Mouse (Mus musculus): Measurements from ENCODE around the gene Pole3. TPM values are rescaled to one million over a fixed set of nuclear protein-coding genes. Genes with fewer than 3 reads are reported as not detected.

The Pole3 gene
- polyA plus RNA-seq, 1 experiment from 2014 or later = 89.5 TPM

DNA sequence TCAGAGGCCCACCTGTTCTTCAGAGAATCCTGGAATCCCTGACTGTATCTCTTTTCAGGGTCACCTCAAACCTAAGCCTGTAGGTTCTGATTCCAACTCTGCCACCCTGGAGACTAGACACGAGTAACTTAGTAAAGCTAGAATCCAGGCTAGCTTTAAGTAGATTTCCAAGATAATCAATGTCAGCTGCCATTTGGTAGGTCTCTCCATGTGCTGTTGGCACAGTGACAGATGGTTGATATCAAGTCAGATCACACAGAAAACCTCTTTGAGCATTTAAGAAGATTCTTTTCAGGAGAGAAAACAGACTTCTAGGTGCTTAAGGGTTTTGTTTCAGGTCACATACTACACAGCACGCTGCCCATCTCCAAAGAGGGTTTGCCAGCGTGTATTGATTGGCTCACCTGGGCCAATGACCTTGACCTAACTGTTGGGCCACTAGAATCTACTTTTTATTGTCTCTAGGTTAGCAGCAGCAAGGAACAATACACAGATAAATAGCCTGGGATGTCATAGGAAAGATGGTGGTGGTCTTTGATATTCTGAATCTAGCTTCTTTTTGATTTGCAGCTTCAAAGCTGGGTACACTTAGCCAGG, 21.4 kb downstream of the Pole3 start, which contains the start of gene Hdhd3:
Hdhd3 (minus strand) TSS at position 94 of the 597 bp plus-strand sequence.
- H3K27ac ChIP-seq = peak within 1 kb of the TSS; percentile 84
- ATAC-seq (ENCODE audit: borderline replicate concordance, extremely low read depth, low FRiP score, low TSS enrichment) = no peak
- H3K4me2 ChIP-seq = peak within 1 kb of the TSS; percentile 62
- H3K9me3 ChIP-seq = no peaks in the 10 kb centered on the region
- 74% methylated on average over 3 of the region's 3 CpGs for WGBS
- H3K4me1 ChIP-seq = peaks cover 17% of the 10 kb centered on the region; the same call in 1 of the 2 replicates
- H3K4me3 ChIP-seq = peak within 1 kb of the TSS; percentile 74
- H3K9ac ChIP-seq = peak within 1 kb of the TSS; percentile 72
- H3K36me3 ChIP-seq = peaks cover 26% of the 10 kb centered on the region
- H3K27me3 ChIP-seq = no peaks in the 10 kb centered on the region

GRCm38 (mm10) chr4:62502969-62503368, 21.9 kb downstream of the Pole3 start:
- WGBS = 46% methylated on average over 7 of the region's 7 CpGs
- ATAC-seq (ENCODE audit: borderline replicate concordance, extremely low read depth, low FRiP score, low TSS enrichment) = no peak
- no peaks in the 10 kb centered on the region for H3K27me3 ChIP-seq
- peak overlapping the region; percentile 84 for H3K27ac ChIP-seq
- H3K9me3 ChIP-seq = no peaks in the 10 kb centered on the region
- H3K36me3 ChIP-seq = peaks cover 26% of the 10 kb centered on the region
- H3K4me3 ChIP-seq = no peak overlapping the region
- H3K9ac ChIP-seq = no peak overlapping the region
- peak overlapping the region; percentile 62 for H3K4me2 ChIP-seq
- peaks cover 17% of the 10 kb centered on the region; the same call in 1 of the 2 replicates for H3K4me1 ChIP-seq

DNA sequence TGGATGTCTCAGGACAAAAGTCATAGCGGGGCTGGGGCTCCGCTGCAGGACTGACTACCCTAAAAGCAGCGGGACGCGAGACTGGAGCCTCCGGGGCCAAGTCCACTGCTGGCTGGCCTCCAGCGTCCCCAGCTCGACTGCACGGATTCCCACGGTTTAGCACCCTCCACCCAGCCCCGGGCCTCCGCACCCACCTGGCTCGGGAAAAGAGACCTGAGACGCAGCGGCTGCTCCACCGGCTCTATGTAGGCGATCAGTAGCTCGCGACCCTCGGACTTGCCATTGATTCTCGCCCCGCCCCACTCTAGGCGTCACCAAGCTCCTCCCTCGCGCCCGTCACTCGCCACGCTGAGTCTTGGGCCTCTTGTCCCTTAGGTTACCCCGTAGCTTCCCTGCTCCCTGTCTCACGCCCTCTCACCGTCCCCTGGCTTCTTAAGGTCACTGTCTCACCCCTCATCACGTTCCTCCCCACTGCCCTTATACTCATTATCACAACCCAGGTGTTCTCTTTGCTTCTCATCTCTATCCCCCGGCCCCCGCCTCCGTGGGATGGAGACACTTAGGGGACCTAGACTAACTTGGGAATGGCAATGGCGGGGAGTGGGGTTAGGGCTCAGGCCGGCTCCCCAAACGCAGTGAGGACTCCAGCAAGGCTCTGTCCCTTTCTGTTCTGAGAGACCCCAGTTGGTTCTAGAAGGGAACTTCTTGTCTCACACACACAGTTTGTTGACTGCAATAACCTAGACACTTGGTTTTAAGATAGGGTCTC, 22.7 kb downstream of the Pole3 start:
- Histone ChIP-seq H3K4me3 (peak overlapping the region; percentile 74), H3K36me3 (peaks cover 26% of the 10 kb centered on the region), H3K27me3 (no peaks in the 10 kb centered on the region), H3K9ac (peak overlapping the region; percentile 72), H3K9me3 (no peaks in the 10 kb centered on the region), H3K4me1 (peaks cover 17% of the 10 kb centered on the region; the same call in 1 of the 2 replicates), H3K27ac (peak overlapping the region; percentile 84), H3K4me2 (peak overlapping the region; percentile 62)
- peak; percentile 93 for ATAC-seq (ENCODE audit: borderline replicate concordance, extremely low read depth, low FRiP score, low TSS enrichment)
- 1% methylated on average over 38 of the region's 38 CpGs for WGBS

DNA sequence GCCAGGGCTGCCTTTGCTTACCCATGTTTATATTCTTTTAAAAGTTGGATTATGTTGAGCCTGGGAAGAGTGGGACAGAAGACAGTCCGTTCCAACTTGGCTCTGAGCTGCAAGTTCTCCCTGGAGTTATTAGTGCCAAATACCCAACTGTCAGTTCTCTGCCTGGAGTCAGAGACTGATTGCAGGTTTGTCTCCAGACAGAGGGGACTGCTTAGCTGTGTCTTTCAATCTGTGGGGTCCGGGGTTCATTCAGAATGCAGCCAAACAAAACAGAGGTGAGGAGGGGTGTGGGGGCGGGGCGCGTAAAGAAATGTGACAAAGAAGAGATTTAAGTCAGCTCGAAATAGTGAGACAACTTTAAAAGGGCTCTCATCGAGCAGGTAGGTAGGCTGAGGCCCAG, 23.3 kb downstream of the Pole3 start:
- WGBS = under 1% methylated on average over 7 of the region's 7 CpGs
- H3K4me3 ChIP-seq = peak overlapping the region; percentile 74
- peaks cover 19% of the 10 kb centered on the region for H3K4me1 ChIP-seq
- H3K36me3 ChIP-seq = peaks cover 22% of the 10 kb centered on the region
- ATAC-seq (ENCODE audit: borderline replicate concordance, extremely low read depth, low FRiP score, low TSS enrichment) = peak; percentile 33; the same call in 1 of the 2 replicates
- peak overlapping the region; percentile 62 for H3K4me2 ChIP-seq
- H3K27ac ChIP-seq = peak overlapping the region; percentile 84
- H3K27me3 ChIP-seq = no peaks in the 10 kb centered on the region
- H3K9ac ChIP-seq = peak overlapping the region; percentile 72
- H3K9me3 ChIP-seq = no peaks in the 10 kb centered on the region

DNA sequence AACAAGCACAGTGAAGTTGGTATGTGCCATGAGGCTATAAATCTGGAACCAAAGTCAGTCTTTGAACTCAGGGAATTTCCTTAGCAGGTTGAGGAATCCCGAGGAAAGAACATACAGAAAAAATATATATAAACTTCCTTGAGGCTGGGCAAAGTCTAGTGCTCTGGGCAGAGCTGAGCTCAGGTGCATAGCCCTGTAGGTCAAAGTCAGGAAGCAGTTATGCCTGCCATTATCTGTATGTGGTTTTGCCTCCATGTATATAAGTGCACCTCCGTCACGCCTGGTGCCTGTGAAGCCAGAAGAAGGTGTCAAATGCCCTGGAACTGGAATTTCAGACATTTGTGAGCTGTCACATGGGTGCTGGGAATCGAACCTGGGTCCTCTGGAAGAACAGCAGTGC, 24.1 kb downstream of the Pole3 start:
- Histone ChIP-seq H3K9me3 (no peaks in the 10 kb centered on the region), H3K4me3 (peak overlapping the region; percentile 74; the same call in 1 of the 2 replicates), H3K9ac (no peak overlapping the region), H3K36me3 (peaks cover 22% of the 10 kb centered on the region), H3K27me3 (no peaks in the 10 kb centered on the region), H3K4me1 (peaks cover 26% of the 10 kb centered on the region), H3K27ac (no peak overlapping the region), H3K4me2 (peak overlapping the region; percentile 62; the same call in 1 of the 2 replicates)
- ATAC-seq (ENCODE audit: borderline replicate concordance, extremely low read depth, low FRiP score, low TSS enrichment) = no peak
- 76% methylated on average over 4 of the region's 4 CpGs for WGBS

DNA sequence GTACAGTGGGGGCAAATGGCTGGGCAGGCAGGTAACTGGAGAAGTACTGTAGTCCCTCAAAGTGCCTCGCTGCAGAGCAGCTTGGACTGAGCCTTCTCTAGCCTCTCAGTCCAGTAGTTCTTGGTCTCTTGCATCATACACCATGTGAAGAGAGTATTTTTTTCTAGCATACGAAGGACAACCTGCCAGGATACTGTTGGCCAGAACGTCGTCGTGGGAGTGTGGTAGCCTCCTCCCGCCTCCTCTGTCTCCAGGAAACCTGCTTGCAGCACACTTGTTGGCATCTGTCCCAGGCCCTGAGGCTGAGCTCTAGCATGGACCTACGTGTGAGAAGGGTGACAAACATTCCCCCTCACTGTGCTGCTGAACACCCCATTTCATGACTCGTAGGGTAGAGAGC, 28.1 kb downstream of the Pole3 start:
- ATAC-seq (ENCODE audit: borderline replicate concordance, extremely low read depth, low FRiP score, low TSS enrichment) = peak; percentile 31; the same call in 1 of the 2 replicates
- Histone ChIP-seq H3K36me3 (peaks cover 26% of the 10 kb centered on the region), H3K9ac (no peak overlapping the region), H3K4me1 (peaks cover 16% of the 10 kb centered on the region), H3K4me2 (no peak overlapping the region), H3K9me3 (no peaks in the 10 kb centered on the region), H3K4me3 (no peak overlapping the region), H3K27me3 (no peaks in the 10 kb centered on the region), H3K27ac (no peak overlapping the region)
- WGBS = 48% methylated on average over 8 of the region's 8 CpGs

- 54% methylated on average over 8 of the region's 8 CpGs for WGBS
- no peaks in the 10 kb centered on the region for H3K9me3 ChIP-seq
- H3K36me3 ChIP-seq = peaks cover 26% of the 10 kb centered on the region
- no peak overlapping the region for H3K4me2 ChIP-seq
- no peak overlapping the region for H3K9ac ChIP-seq
- no peak overlapping the region for H3K4me3 ChIP-seq
- peaks cover 11% of the 10 kb centered on the region for H3K4me1 ChIP-seq
- no peaks in the 10 kb centered on the region for H3K27me3 ChIP-seq
- ATAC-seq (ENCODE audit: borderline replicate concordance, extremely low read depth, low FRiP score, low TSS enrichment) = 0 out of 2 replicates have a peak, but pooled peaks have one; percentile 13
- H3K27ac ChIP-seq = no peak overlapping the region
These were observed 28.9 kb downstream of the Pole3 start for GRCm38 (mm10) chr4:62495946-62496345.

- Histone ChIP-seq H3K27ac (no peak overlapping the region), H3K4me1 (peaks cover 9% of the 10 kb centered on the region), H3K4me3 (no peak overlapping the region), H3K27me3 (no peaks in the 10 kb centered on the region), H3K9me3 (no peaks in the 10 kb centered on the region), H3K4me2 (no peak overlapping the region), H3K9ac (no peak overlapping the region), H3K36me3 (peaks cover 18% of the 10 kb centered on the region)
- 62% methylated on average over 9 of the region's 9 CpGs for WGBS
- no peak for ATAC-seq (ENCODE audit: borderline replicate concordance, extremely low read depth, low FRiP score, low TSS enrichment)
These were observed 30.6 kb downstream of the Pole3 start for GRCm38 (mm10) chr4:62494230-62494629.

- no peaks in the 10 kb centered on the region for H3K9me3 ChIP-seq
- no peak for ATAC-seq (ENCODE audit: borderline replicate concordance, extremely low read depth, low FRiP score, low TSS enrichment)
- no peak overlapping the region for H3K27ac ChIP-seq
- peaks cover 6% of the 10 kb centered on the region for H3K36me3 ChIP-seq
- H3K4me3 ChIP-seq = no peak overlapping the region
- no peak overlapping the region for H3K4me2 ChIP-seq
- no peak overlapping the region for H3K9ac ChIP-seq
- 71% methylated on average over 2 of the region's 2 CpGs for WGBS
- no peaks in the 10 kb centered on the region for H3K27me3 ChIP-seq
- peaks cover 9% of the 10 kb centered on the region for H3K4me1 ChIP-seq
These were observed 32.2 kb downstream of the Pole3 start for GRCm38 (mm10) chr4:62492682-62493081.

GRCm38 (mm10) chr4:62487914-62488313, 37.0 kb downstream of the Pole3 start:
- H3K9me3 ChIP-seq = no peaks in the 10 kb centered on the region
- H3K36me3 ChIP-seq = no peaks in the 10 kb centered on the region; the same call in 1 of the 2 replicates
- H3K4me3 ChIP-seq = no peak overlapping the region
- no peak overlapping the region for H3K4me2 ChIP-seq
- no peak for ATAC-seq (ENCODE audit: borderline replicate concordance, extremely low read depth, low FRiP score, low TSS enrichment)
- no peak overlapping the region for H3K27ac ChIP-seq
- WGBS = 87% methylated on average over 2 of the region's 2 CpGs
- H3K9ac ChIP-seq = no peak overlapping the region
- no peaks in the 10 kb centered on the region for H3K4me1 ChIP-seq
- no peaks in the 10 kb centered on the region for H3K27me3 ChIP-seq

DNA sequence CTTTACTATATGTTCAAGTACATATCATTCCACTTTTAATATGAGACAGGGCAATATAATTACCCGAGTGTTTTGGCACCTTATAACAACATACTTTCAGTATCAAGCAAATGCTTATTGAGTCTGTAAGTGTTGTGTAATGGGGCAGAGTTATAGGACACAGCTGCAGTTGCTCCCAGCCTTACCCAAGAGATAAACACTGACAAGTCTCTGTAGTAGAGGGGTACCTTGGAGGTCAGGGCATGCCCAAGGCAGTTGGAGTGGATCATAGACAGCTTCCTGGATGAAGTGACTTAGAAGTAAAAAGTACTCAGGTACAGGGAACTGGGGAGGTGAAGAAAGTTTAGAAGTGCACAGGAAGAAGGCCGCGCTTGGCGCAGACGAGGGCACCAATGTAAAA, 37.7 kb downstream of the Pole3 start:
- no peaks in the 10 kb centered on the region for H3K27me3 ChIP-seq
- no peaks in the 10 kb centered on the region; the same call in 1 of the 2 replicates for H3K36me3 ChIP-seq
- no peak overlapping the region for H3K27ac ChIP-seq
- no peaks in the 10 kb centered on the region for H3K9me3 ChIP-seq
- no peaks in the 10 kb centered on the region for H3K4me1 ChIP-seq
- H3K9ac ChIP-seq = no peak overlapping the region
- no peak overlapping the region for H3K4me3 ChIP-seq
- ATAC-seq (ENCODE audit: borderline replicate concordance, extremely low read depth, low FRiP score, low TSS enrichment) = no peak
- H3K4me2 ChIP-seq = no peak overlapping the region
- whole genome bisulfite sequencing = 76% methylated on average over 5 of the region's 5 CpGs

DNA sequence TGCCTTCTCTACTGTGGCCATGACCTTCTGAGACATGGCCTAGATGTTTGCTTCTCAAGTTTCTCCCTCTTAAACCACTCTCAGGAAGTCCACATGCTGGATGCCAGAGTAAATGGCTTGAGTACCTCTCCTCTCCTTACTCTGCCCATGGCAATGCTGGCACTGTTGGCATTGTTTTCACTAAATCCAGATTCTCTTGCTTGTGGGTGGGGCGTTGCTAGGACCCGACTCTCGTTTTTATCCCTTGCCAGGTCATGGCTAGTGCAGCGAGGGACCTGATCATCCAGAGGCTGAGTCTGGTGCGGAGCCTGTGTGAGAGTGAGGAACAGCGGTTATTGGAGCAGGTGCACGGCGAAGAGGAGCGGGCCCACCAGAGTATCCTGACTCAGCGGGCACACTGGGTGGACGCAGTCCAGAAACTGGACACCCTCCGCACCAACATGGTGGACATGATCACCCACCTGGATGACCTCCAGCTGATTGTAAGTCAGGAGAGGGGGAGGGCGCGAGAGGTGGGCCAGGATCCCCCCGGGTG, 38.6 kb downstream of the Pole3 start:
- Histone ChIP-seq H3K9ac (no peak overlapping the region), H3K36me3 (no peaks in the 10 kb centered on the region; the same call in 1 of the 2 replicates), H3K27me3 (no peaks in the 10 kb centered on the region), H3K4me2 (no peak overlapping the region), H3K4me3 (no peak overlapping the region), H3K4me1 (no peaks in the 10 kb centered on the region), H3K9me3 (no peaks in the 10 kb centered on the region), H3K27ac (no peak overlapping the region)
- 85% methylated on average over 15 of the region's 15 CpGs for WGBS
- 0 out of 2 replicates have a peak, but pooled peaks have one; percentile 14 for ATAC-seq (ENCODE audit: borderline replicate concordance, extremely low read depth, low FRiP score, low TSS enrichment)
